Mouse (Mus musculus): ENCODE results near the gene Ube2s. TPM values are rescaled to one million over a fixed set of nuclear protein-coding genes. Genes with fewer than 3 reads are reported as not detected.
"Not testable (repeated sequence)": the region's sequence is repeated elsewhere in the genome, so short reads cannot be mapped to it uniquely, and the experiment has no call there.

The Ube2s gene
- polyA plus RNA-seq (2011; ENCODE audit: insufficient read depth, insufficient read length, low read depth, missing spikeins), result 474 and 498 TPM in 2 replicates

DNA sequence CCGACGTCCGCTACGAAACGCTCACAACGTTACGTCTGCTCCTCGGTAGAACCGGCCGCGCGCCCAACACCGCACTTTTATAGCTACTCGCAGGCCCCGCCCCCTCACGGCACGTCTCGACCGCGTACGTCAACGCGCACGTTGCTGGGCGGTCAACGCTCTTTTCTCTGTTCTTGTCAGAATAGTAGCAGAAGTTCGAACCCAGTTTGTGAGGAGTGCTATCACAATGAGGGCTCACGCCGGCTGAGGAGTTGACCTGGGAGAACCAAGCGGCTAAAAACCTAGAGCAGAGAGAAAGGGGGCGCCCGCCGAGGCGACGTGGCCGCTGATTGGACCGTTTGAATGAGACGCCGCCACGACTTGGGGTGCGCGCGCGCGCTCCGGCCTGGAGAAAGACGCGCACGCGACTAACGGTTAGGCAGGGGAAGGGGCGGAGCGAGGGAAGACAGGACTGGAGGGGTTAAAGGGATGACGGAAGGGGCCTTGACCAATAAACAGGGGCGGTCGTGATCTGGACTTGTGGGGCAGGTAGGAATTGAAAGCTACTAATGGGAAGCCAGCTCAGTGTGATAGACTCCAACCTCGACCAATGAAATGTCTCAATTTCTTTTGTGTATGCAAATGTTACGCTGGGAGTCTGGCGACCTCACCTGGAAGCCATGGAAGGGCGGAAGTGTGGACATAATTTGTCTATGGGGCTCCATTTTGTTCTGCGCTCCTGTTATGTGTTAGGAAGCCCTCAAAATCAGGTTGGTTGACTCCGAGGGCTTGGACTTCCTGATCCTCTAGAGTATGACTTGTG is at the start of gene Ube2s:
Gene Ube2s (minus strand): TSS at position 288 of the 802 bp plus-strand sequence.
- TF ChIP-seq POLR2A (IDR thresholded peaks at IDR 0.05; ENCODE audit: insufficient read depth, low read length) (peak; percentile 58), CTCF (IDR thresholded peaks at IDR 0.05; ENCODE audit: low read depth, low read length) (peak; percentile 1), EP300 (IDR thresholded peaks at IDR 0.05; ENCODE audit: insufficient read depth, low read depth, low read length) (no peak)
- H3K27me3 ChIP-seq (ENCODE audit: control insufficient read depth, insufficient read depth, low read length, poor library complexity, severe bottlenecking), result no peaks in the 10 kb centered on the region
- H3K4me3 ChIP-seq (ENCODE audit: low read depth, low read length), result peak within 1 kb of the TSS; percentile 99
- peak within 1 kb of the TSS; percentile 88 for H3K27ac ChIP-seq (ENCODE audit: insufficient read depth, low read length)
- peak within 1 kb of the TSS; percentile 100 for H3K9ac ChIP-seq (ENCODE audit: low read depth, poor library complexity, severe bottlenecking)
- peaks cover 34% of the 10 kb centered on the region for H3K36me3 ChIP-seq (ENCODE audit: control insufficient read depth, insufficient read depth, low read length, poor library complexity, severe bottlenecking)
- H3K4me1 ChIP-seq (ENCODE audit: control insufficient read depth, insufficient read depth, low read length), result no peaks in the 10 kb centered on the region
- H3K9me3 ChIP-seq (replicated peaks; ENCODE audit: control insufficient read depth, insufficient read depth, low read length, poor library complexity, severe bottlenecking), result no peaks in the 10 kb centered on the region

GRCm38 (mm10) chr7:4860926-4861325 is 48.5 kb upstream of the Ube2s start:
- H3K36me3 ChIP-seq (ENCODE audit: control insufficient read depth, insufficient read depth, low read length, poor library complexity, severe bottlenecking); H3K9me3 ChIP-seq (replicated peaks; ENCODE audit: control insufficient read depth, insufficient read depth, low read length, poor library complexity, severe bottlenecking); H3K27me3 ChIP-seq (ENCODE audit: control insufficient read depth, insufficient read depth, low read length, poor library complexity, severe bottlenecking); H3K4me3 ChIP-seq (ENCODE audit: low read depth, low read length); H3K27ac ChIP-seq (ENCODE audit: insufficient read depth, low read length); H3K4me1 ChIP-seq (ENCODE audit: control insufficient read depth, insufficient read depth, low read length); H3K9ac ChIP-seq (ENCODE audit: low read depth, poor library complexity, severe bottlenecking): not testable (repeated sequence)

DNA sequence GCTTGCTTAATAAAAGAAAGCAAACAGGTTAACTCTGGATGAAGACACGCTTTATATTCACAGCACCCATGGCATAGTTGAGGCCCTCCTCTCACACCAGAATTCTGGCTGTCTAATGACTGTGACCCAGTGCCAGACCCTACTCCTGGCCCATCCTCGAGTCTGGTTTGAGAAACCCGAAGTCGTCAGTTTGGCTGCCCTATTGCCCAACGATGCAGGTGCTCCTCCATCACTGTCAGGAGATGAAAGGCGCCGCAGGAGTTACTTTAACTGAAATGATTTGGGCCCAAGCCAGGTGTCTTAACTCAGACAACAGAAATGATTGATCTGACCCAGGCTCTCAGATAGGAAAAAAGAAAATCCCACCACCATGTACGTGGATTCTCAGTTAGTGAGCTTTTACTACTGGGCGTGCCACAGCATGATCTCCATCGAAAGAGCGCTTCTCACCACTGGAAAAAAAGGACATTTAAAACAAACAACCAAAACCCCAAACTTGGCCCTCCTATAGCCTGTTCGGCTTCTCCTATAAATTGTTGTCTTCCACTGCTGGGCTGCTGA is 47.1 kb upstream of the Ube2s start:
- Histone ChIP-seq H3K4me3 (ENCODE audit: low read depth, low read length) (no peak overlapping the region), H3K27me3 (ENCODE audit: control insufficient read depth, insufficient read depth, low read length, poor library complexity, severe bottlenecking) (no peaks in the 10 kb centered on the region), H3K4me1 (ENCODE audit: control insufficient read depth, insufficient read depth, low read length) (no peaks in the 10 kb centered on the region), H3K9ac (ENCODE audit: low read depth, poor library complexity, severe bottlenecking) (no peak overlapping the region), H3K9me3 (replicated peaks; ENCODE audit: control insufficient read depth, insufficient read depth, low read length, poor library complexity, severe bottlenecking) (0 out of 2 replicates have a peak, but pooled peaks cover 4% of the 10 kb centered on the region), H3K27ac (ENCODE audit: insufficient read depth, low read length) (no peak overlapping the region), H3K36me3 (ENCODE audit: control insufficient read depth, insufficient read depth, low read length, poor library complexity, severe bottlenecking) (no peaks in the 10 kb centered on the region)
- TF ChIP-seq POLR2A (IDR thresholded peaks at IDR 0.05; ENCODE audit: insufficient read depth, low read length) (no peak), EP300 (IDR thresholded peaks at IDR 0.05; ENCODE audit: insufficient read depth, low read depth, low read length) (no peak), CTCF (IDR thresholded peaks at IDR 0.05; ENCODE audit: low read depth, low read length) (no peak)

GRCm38 (mm10) chr7:4857321-4857720 is 44.9 kb upstream of the Ube2s start:
- Histone ChIP-seq H3K9me3 (replicated peaks; ENCODE audit: control insufficient read depth, insufficient read depth, low read length, poor library complexity, severe bottlenecking) (0 out of 2 replicates have a peak, but pooled peaks cover 4% of the 10 kb centered on the region), H3K36me3 (ENCODE audit: control insufficient read depth, insufficient read depth, low read length, poor library complexity, severe bottlenecking) (no peaks in the 10 kb centered on the region), H3K4me3 (ENCODE audit: low read depth, low read length) (no peak overlapping the region), H3K27ac (ENCODE audit: insufficient read depth, low read length) (no peak overlapping the region), H3K27me3 (ENCODE audit: control insufficient read depth, insufficient read depth, low read length, poor library complexity, severe bottlenecking) (no peaks in the 10 kb centered on the region), H3K9ac (ENCODE audit: low read depth, poor library complexity, severe bottlenecking) (no peak overlapping the region), H3K4me1 (ENCODE audit: control insufficient read depth, insufficient read depth, low read length) (no peaks in the 10 kb centered on the region)
- TF ChIP-seq CTCF (IDR thresholded peaks at IDR 0.05; ENCODE audit: low read depth, low read length), result no peak

- Histone ChIP-seq H3K9ac (ENCODE audit: low read depth, poor library complexity, severe bottlenecking) (no peak overlapping the region), H3K36me3 (ENCODE audit: control insufficient read depth, insufficient read depth, low read length, poor library complexity, severe bottlenecking) (no peaks in the 10 kb centered on the region), H3K4me1 (ENCODE audit: control insufficient read depth, insufficient read depth, low read length) (no peaks in the 10 kb centered on the region), H3K27ac (ENCODE audit: insufficient read depth, low read length) (no peak overlapping the region), H3K27me3 (ENCODE audit: control insufficient read depth, insufficient read depth, low read length, poor library complexity, severe bottlenecking) (no peaks in the 10 kb centered on the region), H3K4me3 (ENCODE audit: low read depth, low read length) (no peak overlapping the region), H3K9me3 (replicated peaks; ENCODE audit: control insufficient read depth, insufficient read depth, low read length, poor library complexity, severe bottlenecking) (0 out of 2 replicates have a peak, but pooled peaks cover 4% of the 10 kb centered on the region)
- TF ChIP-seq CTCF (IDR thresholded peaks at IDR 0.05; ENCODE audit: low read depth, low read length) (no peak), POLR2A (IDR thresholded peaks at IDR 0.05; ENCODE audit: insufficient read depth, low read length) (no peak), EP300 (IDR thresholded peaks at IDR 0.05; ENCODE audit: insufficient read depth, low read depth, low read length) (no peak)
Measured at GRCm38 (mm10) chr7:4856508-4856907, 44.1 kb upstream of the Ube2s start.

GRCm38 (mm10) chr7:4853613-4854012 is 41.2 kb upstream of the Ube2s start:
- no peaks in the 10 kb centered on the region for H3K4me1 ChIP-seq (ENCODE audit: control insufficient read depth, insufficient read depth, low read length)
- no peaks in the 10 kb centered on the region for H3K36me3 ChIP-seq (ENCODE audit: control insufficient read depth, insufficient read depth, low read length, poor library complexity, severe bottlenecking)
- H3K9me3 ChIP-seq (replicated peaks; ENCODE audit: control insufficient read depth, insufficient read depth, low read length, poor library complexity, severe bottlenecking), result 0 out of 2 replicates have a peak, but pooled peaks cover 4% of the 10 kb centered on the region
- no peak overlapping the region for H3K9ac ChIP-seq (ENCODE audit: low read depth, poor library complexity, severe bottlenecking)
- no peak overlapping the region for H3K27ac ChIP-seq (ENCODE audit: insufficient read depth, low read length)
- H3K4me3 ChIP-seq (ENCODE audit: low read depth, low read length), result no peak overlapping the region
- TF ChIP-seq EP300 (IDR thresholded peaks at IDR 0.05; ENCODE audit: insufficient read depth, low read depth, low read length) (no peak), CTCF (IDR thresholded peaks at IDR 0.05; ENCODE audit: low read depth, low read length) (no peak), POLR2A (IDR thresholded peaks at IDR 0.05; ENCODE audit: insufficient read depth, low read length) (no peak)
- no peaks in the 10 kb centered on the region for H3K27me3 ChIP-seq (ENCODE audit: control insufficient read depth, insufficient read depth, low read length, poor library complexity, severe bottlenecking)
